Mouse (Mus musculus): ENCODE measurements at regions not wholly inside any gene's neighbourhood (a gene's known extent, or its start where the extent isn't known, plus 50 kb on each side); places are given as distances from the start of the nearest gene placed in this dataset.
"Not testable (repeated sequence)": the region's sequence is repeated elsewhere in the genome, so short reads cannot be mapped to it uniquely, and the experiment has no call there.

- DNase-seq (ENCODE audit: low spot score in 2 of 2) = no peak
Measured at GRCm38 (mm10) chr8:8984159-8984828, 294.0 kb upstream of the Arglu1 start.

GRCm38 (mm10) chr8:8983133-8983661 is 292.9 kb upstream of the Arglu1 start:
- DNase-seq (ENCODE audit: low spot score in 2 of 2) = no peak

GRCm38 (mm10) chr8:8978969-8979368 is 288.6 kb upstream of the Arglu1 start:
- DNase-seq (ENCODE audit: low spot score in 2 of 2) = no peak

- DNase-seq (ENCODE audit: low spot score in 2 of 2) = no peak
Measured at GRCm38 (mm10) chr8:8973769-8974168, 283.4 kb upstream of the Arglu1 start.

- DNase-seq (ENCODE audit: low spot score in 2 of 2) = no peak
Measured at GRCm38 (mm10) chr8:8973334-8973733, 283.0 kb upstream of the Arglu1 start.

GRCm38 (mm10) chr8:8970776-8971175 is 280.5 kb upstream of the Arglu1 start:
- DNase-seq (ENCODE audit: low spot score in 2 of 2) = no peak

- no peak for DNase-seq (ENCODE audit: low spot score in 2 of 2)
Measured at GRCm38 (mm10) chr8:8970346-8970745, 280.0 kb upstream of the Arglu1 start.

GRCm38 (mm10) chr8:8969112-8969950 is 279.0 kb upstream of the Arglu1 start:
- no peak for DNase-seq (ENCODE audit: low spot score in 2 of 2)

GRCm38 (mm10) chr8:8966658-8967048 is 276.3 kb upstream of the Arglu1 start:
- no peak for DNase-seq (ENCODE audit: low spot score in 2 of 2)

- no peak for DNase-seq (ENCODE audit: low spot score in 2 of 2)
Measured at GRCm38 (mm10) chr8:8965983-8966657, 275.8 kb upstream of the Arglu1 start.

- no peak for DNase-seq (ENCODE audit: low spot score in 2 of 2)
Measured at GRCm38 (mm10) chr8:8960221-8960620, 269.9 kb upstream of the Arglu1 start.

- no peak for DNase-seq (ENCODE audit: low spot score in 2 of 2)
Measured at GRCm38 (mm10) chr8:8959787-8960093, 269.4 kb upstream of the Arglu1 start.

GRCm38 (mm10) chr8:8959021-8959786 is 268.9 kb upstream of the Arglu1 start:
- DNase-seq (ENCODE audit: low spot score in 2 of 2) = no peak

GRCm38 (mm10) chr8:8958140-8958539 is 267.8 kb upstream of the Arglu1 start:
- not testable (repeated sequence) for DNase-seq (ENCODE audit: low spot score in 2 of 2)

- DNase-seq (ENCODE audit: low spot score in 2 of 2) = no peak
Measured at GRCm38 (mm10) chr8:8952212-8952611, 261.9 kb upstream of the Arglu1 start.

- DNase-seq (ENCODE audit: low spot score in 2 of 2) = no peak
Measured at GRCm38 (mm10) chr8:8951186-8951585, 260.9 kb upstream of the Arglu1 start.

- no peak for DNase-seq (ENCODE audit: low spot score in 2 of 2)
Measured at GRCm38 (mm10) chr8:8947516-8948161, 257.3 kb upstream of the Arglu1 start.

- no peak for DNase-seq (ENCODE audit: low spot score in 2 of 2)
Measured at GRCm38 (mm10) chr8:8942991-8943390, 252.7 kb upstream of the Arglu1 start.

GRCm38 (mm10) chr8:8940899-8941298 is 250.6 kb upstream of the Arglu1 start:
- DNase-seq (ENCODE audit: low spot score in 2 of 2) = no peak

GRCm38 (mm10) chr8:8938536-8938935 is 248.2 kb upstream of the Arglu1 start:
- DNase-seq (ENCODE audit: low spot score in 2 of 2) = no peak

- no peak for DNase-seq (ENCODE audit: low spot score in 2 of 2)
Measured at GRCm38 (mm10) chr8:8932466-8932865, 242.1 kb upstream of the Arglu1 start.
